Mouse (Mus musculus): ENCODE measurements around the gene Kdf1.

Gene Kdf1

DNA sequence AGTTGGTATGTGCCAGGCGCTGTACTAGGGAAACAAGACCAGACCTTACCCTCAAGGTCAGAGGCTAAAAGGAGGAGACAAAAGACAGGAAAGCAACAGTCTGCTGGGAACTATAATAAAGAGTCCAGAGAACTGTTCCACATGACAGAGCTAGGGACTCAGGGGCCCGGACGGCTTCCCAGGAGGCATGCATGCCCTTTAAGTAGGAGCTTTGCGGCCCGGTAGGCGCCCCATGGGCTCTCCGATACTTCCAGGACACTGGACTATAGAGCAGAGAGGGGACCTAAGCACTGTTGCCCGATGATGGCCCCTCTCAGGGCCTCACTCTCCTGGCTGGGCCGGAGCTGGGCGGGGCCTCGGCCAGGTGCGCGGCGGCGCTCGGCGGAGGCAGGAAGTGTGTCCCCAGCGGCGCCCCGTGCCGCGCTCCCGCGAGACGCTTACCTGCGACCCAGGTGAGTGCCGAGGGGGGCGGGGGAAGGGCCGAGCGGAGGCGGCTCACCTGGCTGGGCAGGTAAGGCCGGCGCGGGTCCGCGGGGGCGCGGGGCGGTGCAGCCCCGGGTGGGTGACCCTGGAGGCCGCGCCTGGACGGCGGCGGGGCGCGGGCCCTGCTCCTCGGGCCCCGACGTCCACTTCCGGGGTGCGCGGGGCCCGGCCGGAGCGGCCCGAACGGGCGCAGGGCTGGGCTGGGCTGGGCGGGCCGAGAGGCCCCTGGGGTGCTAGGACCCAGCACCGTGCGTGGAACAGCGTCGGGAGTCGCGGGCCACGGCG lies at the start of gene Kdf1:
Kdf1 (plus strand) TSS at position 363 of the 768 bp plus-strand sequence.
- DNase-seq (ENCODE audit: low read depth), result no peak

DNA sequence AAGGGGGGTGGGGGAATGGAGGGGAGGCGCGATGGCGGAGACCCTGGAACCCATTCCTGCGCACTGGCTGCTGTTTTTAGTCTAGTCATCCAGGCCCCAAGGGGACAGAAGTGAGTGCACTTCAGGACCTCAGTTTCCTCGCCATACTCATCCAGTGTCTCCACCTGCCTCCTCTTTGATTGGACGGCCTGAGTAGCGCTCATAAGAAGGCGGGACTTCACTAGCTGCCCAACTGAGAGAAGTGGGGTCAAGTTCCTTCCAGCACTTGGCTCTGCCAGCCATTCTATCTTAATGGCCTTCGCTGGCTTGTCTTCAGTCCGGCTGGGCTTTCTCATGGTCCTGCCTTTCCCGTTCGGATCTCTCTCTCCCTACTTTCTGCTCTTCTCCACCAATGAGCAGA lies 49.6 kb upstream of the Kdf1 start:
- DNase-seq (ENCODE audit: low read depth), result no peak

GRCm38 (mm10) chr4:133471135-133471821 lies 47.5 kb upstream of the Kdf1 start:
- no peak for DNase-seq (ENCODE audit: low read depth)

- DNase-seq (ENCODE audit: low read depth), result no peak
These were observed 44.9 kb upstream of the Kdf1 start for GRCm38 (mm10) chr4:133473833-133474232.

DNA sequence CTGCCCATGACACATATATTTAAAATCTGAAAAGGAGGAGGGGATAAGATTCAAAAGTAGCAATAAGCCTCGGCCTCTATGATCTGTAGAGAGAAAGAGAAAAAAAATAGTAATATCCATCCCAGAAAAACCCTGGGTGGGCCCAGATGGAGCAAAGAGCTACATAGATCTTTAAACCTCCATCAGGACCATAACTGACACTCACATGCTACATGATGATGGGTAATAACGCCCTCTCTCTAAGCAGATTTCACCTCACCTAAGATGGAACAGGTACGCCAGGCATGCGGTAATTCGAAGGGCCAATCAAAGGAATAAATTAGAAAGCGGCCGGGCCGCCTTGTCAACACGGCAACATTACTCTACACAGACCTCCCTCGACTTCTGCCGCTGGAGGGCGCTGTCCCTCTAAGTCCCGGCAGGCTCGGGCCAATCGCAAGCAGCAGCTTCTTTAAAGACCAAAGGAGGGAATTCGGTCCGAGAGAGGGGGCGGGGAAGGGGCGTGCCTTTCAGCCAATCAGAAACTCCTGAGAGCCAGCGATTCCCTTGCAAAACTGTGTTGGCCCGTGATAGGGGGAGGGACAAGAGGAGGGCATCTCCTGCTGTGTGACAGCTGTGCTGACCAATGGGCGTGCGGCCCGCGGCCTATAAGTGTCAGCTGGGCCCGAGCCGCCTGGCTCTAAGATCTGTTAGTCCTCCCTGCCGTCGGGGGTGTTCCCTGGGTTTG lies 39.1 kb upstream of the Kdf1 start, which contains the start of gene Tent5b:
Tent5b (plus strand) TSS at position 675 of the 727 bp plus-strand sequence.
- peak; percentile 98 for DNase-seq (ENCODE audit: low read depth)

GRCm38 (mm10) chr4:133480185-133480537 lies 38.6 kb upstream of the Kdf1 start:
- no peak for DNase-seq (ENCODE audit: low read depth)

GRCm38 (mm10) chr4:133480754-133481153 lies 38.0 kb upstream of the Kdf1 start:
- no peak for DNase-seq (ENCODE audit: low read depth)

GRCm38 (mm10) chr4:133481488-133481887 lies 37.3 kb upstream of the Kdf1 start:
- DNase-seq (ENCODE audit: low read depth), result no peak

DNA sequence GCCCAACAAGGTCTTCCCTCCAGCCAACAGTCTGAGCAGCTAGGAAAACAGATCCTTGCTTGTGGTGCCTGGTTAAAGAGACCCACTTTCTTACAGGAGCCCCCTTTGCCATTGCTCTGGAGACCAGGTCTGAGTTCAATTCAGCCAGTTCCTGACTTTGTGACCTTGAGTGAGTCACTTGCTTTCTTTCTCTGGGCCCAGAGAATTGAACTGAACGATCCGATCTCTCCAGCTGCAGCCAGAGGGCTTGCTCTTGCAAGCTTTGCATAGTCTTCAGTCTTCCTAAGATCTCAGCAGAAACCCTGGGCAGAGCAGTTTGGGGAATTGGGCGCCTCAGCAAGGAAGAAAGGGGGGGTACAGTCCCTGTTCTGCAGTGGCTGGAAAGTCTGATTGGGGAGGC lies 36.3 kb upstream of the Kdf1 start:
- DNase-seq (ENCODE audit: low read depth), result no peak

DNA sequence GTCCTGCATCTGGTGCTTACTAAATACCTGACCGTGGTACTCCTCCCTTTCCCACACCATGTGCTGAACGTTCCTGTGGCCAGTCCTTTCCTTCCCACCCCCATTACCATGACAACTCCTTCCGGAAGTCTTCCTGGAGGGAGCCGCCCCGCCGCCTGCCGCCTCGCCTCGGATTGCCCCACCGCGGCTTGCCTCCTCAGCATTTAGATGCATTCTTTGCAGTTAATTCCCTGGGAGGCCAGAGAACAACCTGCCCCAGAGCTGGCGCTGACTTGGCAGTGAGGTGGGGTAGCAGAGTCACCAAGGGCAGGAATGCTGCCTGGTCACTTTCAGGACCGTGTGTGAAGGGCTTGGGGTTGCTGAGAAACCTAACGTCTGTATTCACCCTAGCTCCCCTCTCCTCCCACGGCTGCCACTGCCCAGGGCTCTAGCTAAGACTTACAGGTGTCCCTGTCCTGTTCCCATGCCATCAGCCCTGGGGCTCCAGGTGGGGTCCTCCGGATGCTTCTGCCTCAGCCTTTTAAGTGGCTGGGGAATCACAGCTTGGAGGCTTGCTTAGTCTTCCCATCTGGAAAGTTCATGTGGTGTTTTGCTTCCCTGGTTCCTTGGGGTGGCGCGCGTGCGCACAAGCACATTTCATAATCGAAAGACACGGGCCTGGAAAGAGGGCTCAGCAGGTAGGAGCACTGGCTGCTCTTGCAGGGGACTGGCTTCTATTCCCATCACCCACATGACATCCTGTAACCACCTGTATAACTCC lies 34.3 kb upstream of the Kdf1 start:
- no peak for DNase-seq (ENCODE audit: low read depth)

DNA sequence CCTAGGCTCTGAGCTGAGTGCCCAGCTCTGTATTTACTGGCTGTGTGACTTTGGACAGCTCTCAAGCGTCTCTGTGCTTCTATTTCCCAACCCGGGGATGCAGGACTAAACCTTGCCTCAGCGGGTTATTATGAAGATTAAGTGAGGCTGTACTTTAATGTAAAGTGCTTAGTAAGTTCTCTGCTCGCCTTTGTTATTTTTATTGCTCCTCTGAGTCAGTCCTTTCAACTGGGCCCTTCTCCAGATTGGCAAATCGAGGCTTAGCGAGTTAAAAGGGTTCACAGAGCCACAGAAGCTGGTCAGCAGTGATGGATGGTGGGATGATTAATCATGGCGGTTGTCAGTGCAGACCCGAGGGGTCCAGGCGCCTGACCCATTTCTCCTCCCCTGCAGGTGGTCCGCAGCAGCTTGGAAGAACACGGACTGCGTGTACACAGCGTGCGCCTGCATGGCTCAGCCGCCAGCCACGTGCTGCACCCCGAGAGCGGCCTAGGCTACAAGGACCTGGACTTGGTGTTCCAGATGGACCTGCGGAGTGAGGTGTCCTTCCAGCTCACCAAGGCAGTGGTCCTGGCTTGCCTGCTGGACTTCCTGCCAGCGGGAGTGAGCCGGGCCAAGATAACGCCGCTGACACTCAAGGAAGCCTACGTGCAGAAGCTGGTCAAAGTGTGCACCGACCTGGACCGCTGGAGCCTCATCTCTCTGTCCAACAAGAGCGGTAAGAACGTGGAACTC lies 32.9 kb upstream of the Kdf1 start:
- no peak for DNase-seq (ENCODE audit: low read depth)

DNA sequence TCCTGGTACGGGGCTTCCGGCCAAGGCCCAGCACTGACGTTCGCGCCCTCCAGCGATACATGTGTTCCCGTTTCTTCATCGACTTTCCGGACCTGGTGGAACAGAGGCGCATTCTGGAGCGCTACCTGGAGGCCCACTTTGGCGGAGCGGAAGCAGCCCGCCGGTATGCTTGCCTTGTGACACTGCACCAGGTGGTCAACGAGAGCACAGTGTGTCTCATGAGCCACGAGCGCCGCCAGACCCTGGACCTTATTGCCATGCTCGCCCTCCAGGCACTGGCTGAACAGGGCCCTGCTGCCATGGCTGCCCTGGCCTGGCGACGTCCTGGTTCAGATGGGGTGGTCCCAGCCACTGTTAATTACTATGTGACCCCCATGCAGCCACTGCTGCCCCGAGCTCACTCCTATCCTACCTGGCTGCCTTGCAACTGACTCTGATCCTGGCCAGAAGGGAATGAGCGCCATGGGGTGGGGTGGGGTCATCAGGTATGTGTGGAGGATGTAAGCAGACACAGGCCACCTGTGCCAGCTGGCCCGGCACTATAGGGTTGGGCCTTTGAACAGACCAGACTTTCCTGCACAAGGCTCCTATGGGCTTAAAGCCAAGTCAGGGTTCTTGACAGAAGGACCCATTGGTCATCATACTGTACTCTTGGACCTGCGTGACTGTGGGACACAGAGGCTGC lies 31.9 kb upstream of the Kdf1 start:
- DNase-seq (ENCODE audit: low read depth), result no peak

GRCm38 (mm10) chr4:133488619-133489392 lies 30.0 kb upstream of the Kdf1 start:
- no peak for DNase-seq (ENCODE audit: low read depth)

DNA sequence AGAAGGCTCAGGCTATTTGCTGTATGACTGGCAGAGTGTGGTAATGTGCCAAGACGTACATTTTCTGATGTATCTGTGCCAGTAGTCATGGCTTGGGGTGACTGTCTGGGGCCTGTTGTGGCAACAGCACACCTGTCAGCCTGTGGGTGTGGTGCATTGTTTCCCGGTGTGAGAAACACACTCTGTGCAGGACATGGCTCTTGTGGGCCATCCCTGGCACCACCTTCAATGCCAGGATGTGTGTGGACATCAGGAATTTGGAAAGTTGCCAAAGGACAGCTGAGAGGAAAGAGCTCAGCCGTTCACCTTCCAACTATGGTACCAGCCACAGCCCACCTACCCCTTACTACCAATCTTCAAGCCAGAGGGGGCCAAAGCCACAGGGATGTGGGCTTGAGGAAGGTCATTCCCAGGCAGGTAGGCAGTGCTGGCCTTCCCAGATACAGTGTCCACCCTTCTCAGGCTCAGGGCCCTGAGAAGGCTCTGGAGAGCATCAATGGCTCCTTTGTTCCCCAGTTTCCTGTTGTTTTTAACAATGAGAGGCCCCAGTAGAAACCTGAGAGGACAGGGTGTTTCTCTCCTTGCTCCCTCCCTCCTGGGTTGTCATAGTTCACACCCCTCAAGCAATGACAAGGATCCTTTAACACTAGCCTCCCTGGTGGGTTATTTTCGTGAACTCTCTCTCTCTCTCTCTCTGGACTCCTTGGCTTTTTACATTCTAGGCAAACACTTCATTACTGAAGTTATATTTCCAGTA lies 29.1 kb upstream of the Kdf1 start:
- DNase-seq (ENCODE audit: low read depth), result no peak

GRCm38 (mm10) chr4:133491800-133492199 lies 27.0 kb upstream of the Kdf1 start:
- DNase-seq (ENCODE audit: low read depth), result no peak

GRCm38 (mm10) chr4:133493895-133494294 lies 24.9 kb upstream of the Kdf1 start:
- DNase-seq (ENCODE audit: low read depth), result peak; percentile 13

- DNase-seq (ENCODE audit: low read depth), result peak; percentile 86
These were observed 24.3 kb upstream of the Kdf1 start for GRCm38 (mm10) chr4:133494432-133494831.

DNA sequence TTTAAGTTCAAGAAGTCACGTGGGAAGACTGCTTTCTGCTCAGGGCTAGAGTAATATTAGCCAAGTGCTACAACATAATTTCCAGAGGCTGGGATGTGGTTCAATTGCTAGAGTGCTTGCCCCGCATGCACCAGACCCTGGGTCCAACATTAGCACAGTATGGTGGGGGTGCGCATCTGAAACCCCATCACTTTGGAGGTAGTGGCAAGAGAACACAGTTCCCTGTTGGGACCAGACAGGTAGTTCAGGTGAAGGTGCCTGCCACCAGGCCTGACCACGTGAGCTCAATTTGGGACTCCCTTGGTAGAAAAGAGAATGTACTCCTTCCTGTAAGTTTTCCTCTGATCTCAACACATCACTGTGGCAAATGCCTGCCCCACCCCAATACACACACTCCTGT lies 23.9 kb upstream of the Kdf1 start:
- DNase-seq (ENCODE audit: low read depth), result no peak

GRCm38 (mm10) chr4:133495711-133496110 lies 23.1 kb upstream of the Kdf1 start:
- no peak for DNase-seq (ENCODE audit: low read depth)

All from 416B (cell line).